Mouse (Mus musculus): Measurements from ENCODE around the gene Sept3. TPM values are rescaled to one million over a fixed set of nuclear protein-coding genes. Genes with fewer than 3 reads are reported as not detected.

The Sept3 gene
- polyA plus RNA-seq (2014; fragmentation: Nextera tagmentation; extraction: Ambion mirVana) = 141 and 142 TPM in 2 replicates

DNA sequence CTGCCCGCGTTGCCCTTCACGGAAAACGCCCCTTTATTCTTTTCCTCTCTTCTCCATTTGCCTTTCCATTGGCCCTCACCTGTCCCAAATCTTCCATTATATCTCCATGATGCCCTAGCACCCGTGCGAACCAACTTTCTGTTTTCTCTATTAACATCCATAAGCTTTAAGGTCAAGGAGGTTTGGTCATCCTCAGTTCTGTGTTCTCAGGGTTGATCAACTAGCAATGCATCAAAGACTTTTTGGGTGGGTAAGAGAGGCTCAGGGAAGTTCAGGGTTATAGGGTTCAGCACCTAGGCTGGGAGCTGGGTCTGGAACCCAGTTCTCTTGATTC is at the start of gene Sept3:
Sept3 (plus strand) TSS at position 301 of the 334 bp plus-strand sequence.
- H3K4me2 ChIP-seq (ENCODE audit: low read depth) = peak within 1 kb of the TSS; percentile 93
- H3K4me3 ChIP-seq (ENCODE audit: low read depth, low read length) = peak within 1 kb of the TSS; percentile 72
- peaks cover 16% of the 10 kb centered on the region for H3K4me1 ChIP-seq (ENCODE audit: control insufficient read depth, insufficient read depth, low read length)
- H3K27me3 ChIP-seq (ENCODE audit: control insufficient read depth, insufficient read depth, low read length) = peaks cover 12% of the 10 kb centered on the region
- ATAC-seq (ENCODE audit: insufficient read depth, low FRiP score, low TSS enrichment) (no peak), DNase-seq (ENCODE audit: low spot score) (no peak)
- H3K9me3 ChIP-seq (ENCODE audit: control insufficient read depth, low read length) = no peaks in the 10 kb centered on the region
- H3K9ac ChIP-seq (ENCODE audit: low read length) = peak within 1 kb of the TSS; percentile 92
- 40% methylated on average over 6 of the region's 6 CpGs for WGBS
- 0 out of 2 replicates have a peak, but pooled peaks cover 2% of the 10 kb centered on the region for H3K36me3 ChIP-seq (ENCODE audit: control insufficient read depth, insufficient read depth, low read length)
- H3K27ac ChIP-seq (ENCODE audit: low read depth, low read length) = peak within 1 kb of the TSS; percentile 96

DNA sequence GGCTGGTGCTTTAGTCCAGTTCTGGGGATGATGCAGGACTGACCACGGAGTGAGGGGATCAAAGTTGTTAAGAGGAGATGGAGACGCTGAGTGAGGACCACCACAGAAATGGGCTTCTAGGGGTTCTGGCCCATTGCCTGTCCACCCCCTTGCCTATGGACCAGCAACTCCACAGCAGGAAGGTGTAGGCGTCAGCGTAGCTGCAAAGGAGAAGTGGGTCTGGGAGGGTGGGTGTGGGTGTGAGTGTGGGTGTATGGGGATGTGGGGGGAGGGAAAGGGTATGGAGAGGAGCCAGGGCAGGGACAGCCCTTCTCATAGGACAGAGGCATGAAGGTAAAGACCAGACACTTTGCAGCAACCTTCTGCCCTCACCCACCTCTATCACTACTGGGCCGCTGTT is 48.9 kb upstream of the Sept3 start:
- peaks cover 17% of the 10 kb centered on the region for H3K27me3 ChIP-seq (ENCODE audit: control insufficient read depth, insufficient read depth, low read length)
- ATAC-seq (ENCODE audit: insufficient read depth, low FRiP score, low TSS enrichment) = no peak
- no peak overlapping the region for H3K9ac ChIP-seq (ENCODE audit: low read length)
- DNase-seq (ENCODE audit: low spot score) = no peak
- H3K4me3 ChIP-seq (ENCODE audit: low read depth, low read length) = no peak overlapping the region
- no peak overlapping the region for H3K27ac ChIP-seq (ENCODE audit: low read depth, low read length)
- WGBS = 96% methylated on average over 5 of the region's 5 CpGs
- H3K4me1 ChIP-seq (ENCODE audit: control insufficient read depth, insufficient read depth, low read length) = peaks cover 7% of the 10 kb centered on the region
- H3K36me3 ChIP-seq (ENCODE audit: control insufficient read depth, insufficient read depth, low read length) = no peaks in the 10 kb centered on the region
- H3K4me2 ChIP-seq (ENCODE audit: low read depth) = no peak overlapping the region
- no peaks in the 10 kb centered on the region for H3K9me3 ChIP-seq (ENCODE audit: control insufficient read depth, low read length)

DNA sequence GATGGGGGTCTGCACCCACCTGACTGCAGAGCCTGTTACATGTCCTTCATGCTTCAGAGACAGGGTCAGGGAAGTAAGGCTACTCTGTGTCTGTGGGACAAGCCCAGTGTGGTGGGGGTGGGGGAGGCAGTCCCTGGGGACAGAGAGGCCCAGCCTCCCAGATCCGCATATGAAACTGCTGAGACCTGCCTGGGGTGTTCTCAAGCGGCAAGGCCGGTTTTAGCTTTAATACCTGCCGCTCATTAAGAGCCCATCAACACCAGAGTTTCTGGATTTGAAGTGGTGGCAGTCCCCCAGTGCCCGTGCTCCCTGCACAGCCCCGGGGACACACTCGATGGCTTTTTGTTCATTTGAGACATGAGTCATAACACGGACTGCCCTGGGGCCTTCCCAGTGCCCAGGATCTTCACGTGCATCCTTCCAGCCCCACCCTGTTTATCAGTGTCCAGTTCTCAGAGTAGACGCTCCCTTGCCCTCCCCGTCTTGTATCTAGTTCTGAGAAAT is 45.1 kb upstream of the Sept3 start:
- Histone ChIP-seq H3K4me3 (ENCODE audit: low read depth, low read length) (no peak overlapping the region), H3K9ac (ENCODE audit: low read length) (0 out of 2 replicates have a peak overlapping the region, but pooled peaks have one; percentile 1), H3K36me3 (ENCODE audit: control insufficient read depth, insufficient read depth, low read length) (no peaks in the 10 kb centered on the region), H3K9me3 (ENCODE audit: control insufficient read depth, low read length) (no peaks in the 10 kb centered on the region), H3K4me1 (ENCODE audit: control insufficient read depth, insufficient read depth, low read length) (no peaks in the 10 kb centered on the region; the same call in 1 of the 2 replicates), H3K4me2 (ENCODE audit: low read depth) (no peak overlapping the region), H3K27me3 (ENCODE audit: control insufficient read depth, insufficient read depth, low read length) (peaks cover 8% of the 10 kb centered on the region), H3K27ac (ENCODE audit: low read depth, low read length) (no peak overlapping the region)
- WGBS = 48% methylated on average over 11 of the region's 11 CpGs
- no peak for DNase-seq (ENCODE audit: low spot score)
- no peak for ATAC-seq (ENCODE audit: insufficient read depth, low FRiP score, low TSS enrichment)

GRCm38 (mm10) chr15:82230098-82230611 is 44.5 kb upstream of the Sept3 start:
- no peak overlapping the region for H3K4me3 ChIP-seq (ENCODE audit: low read depth, low read length)
- no peaks in the 10 kb centered on the region for H3K9me3 ChIP-seq (ENCODE audit: control insufficient read depth, low read length)
- H3K4me2 ChIP-seq (ENCODE audit: low read depth) = no peak overlapping the region
- no peaks in the 10 kb centered on the region for H3K36me3 ChIP-seq (ENCODE audit: control insufficient read depth, insufficient read depth, low read length)
- peaks cover 3% of the 10 kb centered on the region; the same call in 1 of the 2 replicates for H3K27me3 ChIP-seq (ENCODE audit: control insufficient read depth, insufficient read depth, low read length)
- no peak overlapping the region for H3K27ac ChIP-seq (ENCODE audit: low read depth, low read length)
- H3K9ac ChIP-seq (ENCODE audit: low read length) = no peak overlapping the region
- DNase-seq (ENCODE audit: low spot score) (no peak), ATAC-seq (ENCODE audit: insufficient read depth, low FRiP score, low TSS enrichment) (no peak)
- WGBS = 67% methylated on average over 6 of the region's 6 CpGs
- no peaks in the 10 kb centered on the region for H3K4me1 ChIP-seq (ENCODE audit: control insufficient read depth, insufficient read depth, low read length)

GRCm38 (mm10) chr15:82231100-82231499 is 43.6 kb upstream of the Sept3 start:
- H3K4me1 ChIP-seq (ENCODE audit: control insufficient read depth, insufficient read depth, low read length) = no peaks in the 10 kb centered on the region
- H3K36me3 ChIP-seq (ENCODE audit: control insufficient read depth, insufficient read depth, low read length) = no peaks in the 10 kb centered on the region
- 85% methylated on average over 4 of the region's 4 CpGs for WGBS
- H3K9me3 ChIP-seq (ENCODE audit: control insufficient read depth, low read length) = no peaks in the 10 kb centered on the region
- DNase-seq (ENCODE audit: low spot score) (no peak), ATAC-seq (ENCODE audit: insufficient read depth, low FRiP score, low TSS enrichment) (no peak)
- H3K9ac ChIP-seq (ENCODE audit: low read length) = no peak overlapping the region
- no peaks in the 10 kb centered on the region for H3K27me3 ChIP-seq (ENCODE audit: control insufficient read depth, insufficient read depth, low read length)
- H3K4me2 ChIP-seq (ENCODE audit: low read depth) = no peak overlapping the region
- H3K27ac ChIP-seq (ENCODE audit: low read depth, low read length) = no peak overlapping the region
- no peak overlapping the region for H3K4me3 ChIP-seq (ENCODE audit: low read depth, low read length)

- Histone ChIP-seq H3K9ac (ENCODE audit: low read length) (no peak overlapping the region), H3K4me1 (ENCODE audit: control insufficient read depth, insufficient read depth, low read length) (no peaks in the 10 kb centered on the region)
- 73% methylated on average over 11 of the region's 11 CpGs for WGBS
These were observed 42.9 kb upstream of the Sept3 start for GRCm38 (mm10) chr15:82231591-82232378.

GRCm38 (mm10) chr15:82232651-82233050 is 42.0 kb upstream of the Sept3 start:
- ATAC-seq (ENCODE audit: insufficient read depth, low FRiP score, low TSS enrichment) = no peak
- Histone ChIP-seq H3K4me3 (ENCODE audit: low read depth, low read length) (no peak overlapping the region), H3K9me3 (ENCODE audit: control insufficient read depth, low read length) (no peaks in the 10 kb centered on the region), H3K4me1 (ENCODE audit: control insufficient read depth, insufficient read depth, low read length) (no peaks in the 10 kb centered on the region), H3K9ac (ENCODE audit: low read length) (no peak overlapping the region), H3K27me3 (ENCODE audit: control insufficient read depth, insufficient read depth, low read length) (no peaks in the 10 kb centered on the region), H3K36me3 (ENCODE audit: control insufficient read depth, insufficient read depth, low read length) (no peaks in the 10 kb centered on the region), H3K4me2 (ENCODE audit: low read depth) (no peak overlapping the region), H3K27ac (ENCODE audit: low read depth, low read length) (no peak overlapping the region)
- WGBS = 73% methylated on average over 4 of the region's 4 CpGs
- no peak for DNase-seq (ENCODE audit: low spot score)

More at GRCm38 (mm10) chr15:82231591-82232378, 42.9 kb upstream of the Sept3 start:
- Histone ChIP-seq H3K4me3 (ENCODE audit: low read depth, low read length) (no peak overlapping the region), H3K4me2 (ENCODE audit: low read depth) (no peak overlapping the region), H3K36me3 (ENCODE audit: control insufficient read depth, insufficient read depth, low read length) (no peaks in the 10 kb centered on the region), H3K27ac (ENCODE audit: low read depth, low read length) (no peak overlapping the region), H3K9me3 (ENCODE audit: control insufficient read depth, low read length) (no peaks in the 10 kb centered on the region), H3K27me3 (ENCODE audit: control insufficient read depth, insufficient read depth, low read length) (no peaks in the 10 kb centered on the region)
- DNase-seq (ENCODE audit: low spot score) (no peak), ATAC-seq (ENCODE audit: insufficient read depth, low FRiP score, low TSS enrichment) (no peak)

- Histone ChIP-seq H3K4me3 (ENCODE audit: low read depth, low read length) (no peak overlapping the region), H3K36me3 (ENCODE audit: control insufficient read depth, insufficient read depth, low read length) (no peaks in the 10 kb centered on the region; the same call in 1 of the 2 replicates), H3K9me3 (ENCODE audit: control insufficient read depth, low read length) (no peaks in the 10 kb centered on the region), H3K27ac (ENCODE audit: low read depth, low read length) (no peak overlapping the region), H3K4me2 (ENCODE audit: low read depth) (no peak overlapping the region), H3K9ac (ENCODE audit: low read length) (no peak overlapping the region), H3K27me3 (ENCODE audit: control insufficient read depth, insufficient read depth, low read length) (no peaks in the 10 kb centered on the region), H3K4me1 (ENCODE audit: control insufficient read depth, insufficient read depth, low read length) (no peaks in the 10 kb centered on the region)
- DNase-seq (ENCODE audit: low spot score) = no peak
- 81% methylated on average over 10 of the region's 10 CpGs for WGBS
- no peak for ATAC-seq (ENCODE audit: insufficient read depth, low FRiP score, low TSS enrichment)
These were observed 39.0 kb upstream of the Sept3 start for GRCm38 (mm10) chr15:82235661-82236060.
